Mouse (Mus musculus) macrophage (primary cell): ENCODE results near the gene Clcnka. TPM values are rescaled to one million over a fixed set of nuclear protein-coding genes. Genes with fewer than 3 reads are reported as not detected.

Experiments
- H3K27ac ChIP-seq: fragments of 350-480 bp; formaldehyde crosslinking; 2 replicates; pipeline ENCODE4 v1.9.0; 2021
- H3K36me3 ChIP-seq: fragments of 350-480 bp; formaldehyde crosslinking; 2 replicates; pipeline ENCODE4 v1.9.0; 2021; ENCODE audit errors: inconsistent target
- H3K4me3 ChIP-seq: fragments of 350-480 bp; formaldehyde crosslinking; 2 replicates; pipeline ENCODE4 v1.9.0; 2021; ENCODE audit errors: inconsistent target
- H3K79me2 ChIP-seq: fragments of 350-480 bp; formaldehyde crosslinking; 2 replicates; pipeline ENCODE4 v1.9.0; 2021; ENCODE audit errors: inconsistent target
- WGBS: methylation state at CpG from one replicate; pipeline ENCODE4 v1.1.7; 2026; ENCODE audit warnings: inconsistent platforms; ENCODE audit not compliant: missing documents; 5-methylcytosine and 5-hydroxymethylcytosine counted together
- polyA plus RNA-seq: library from polyadenylated mRNA; stranded (reverse); fragments of 250-400 nt; gene quantifications from 3 replicates; pipeline ENCODE4 v1.2.4, GENCODE M21; 2018; ENCODE audit warnings: inconsistent platforms

Gene Clcnka
- polyA plus RNA-seq, 1 experiment from 2014 or later: not detected

- 56% methylated on average over 14 of the region's 14 CpGs for WGBS
- Histone ChIP-seq H3K4me3 (no peak overlapping the region), H3K27ac (no peak overlapping the region), H3K79me2 (no peaks in the 10 kb centered on the region), H3K36me3 (no peaks in the 10 kb centered on the region)
Observed at GRCm38 (mm10) chr4:141406516-141407299, 8.2 kb upstream of the Clcnka start.

GRCm38 (mm10) chr4:141405314-141405622, 6.7 kb upstream of the Clcnka start:
- 88% methylated on average over 3 of the region's 3 CpGs for WGBS
- no peaks in the 10 kb centered on the region for H3K36me3 ChIP-seq
- H3K79me2 ChIP-seq: no peaks in the 10 kb centered on the region
- no peak overlapping the region for H3K27ac ChIP-seq
- H3K4me3 ChIP-seq: no peak overlapping the region

- WGBS: 19% methylated on average over 15 of the region's 15 CpGs
- no peaks in the 10 kb centered on the region for H3K79me2 ChIP-seq
- no peak overlapping the region for H3K4me3 ChIP-seq
- H3K27ac ChIP-seq: no peak overlapping the region
- no peaks in the 10 kb centered on the region for H3K36me3 ChIP-seq
Observed at GRCm38 (mm10) chr4:141404518-141405313, 6.2 kb upstream of the Clcnka start.

GRCm38 (mm10) chr4:141400171-141400570, 1.6 kb upstream of the Clcnka start:
- WGBS: 91% methylated on average over 15 of the region's 15 CpGs
- H3K4me3 ChIP-seq: no peak overlapping the region

GRCm38 (mm10) chr4:141397861-141398260, 663 bp downstream of the Clcnka start:
- no peak overlapping the region for H3K4me3 ChIP-seq
- H3K27ac ChIP-seq: no peak overlapping the region
- no peaks in the 10 kb centered on the region for H3K79me2 ChIP-seq
- no peaks in the 10 kb centered on the region for H3K36me3 ChIP-seq
- 88% methylated on average over 12 of the region's 12 CpGs for WGBS

More at GRCm38 (mm10) chr4:141400171-141400570, 1.6 kb upstream of the Clcnka start:
- Histone ChIP-seq H3K27ac (no peak overlapping the region), H3K79me2 (no peaks in the 10 kb centered on the region), H3K36me3 (no peaks in the 10 kb centered on the region)

- H3K27ac ChIP-seq: no peak overlapping the region
- no peak overlapping the region for H3K4me3 ChIP-seq
- H3K79me2 ChIP-seq: no peaks in the 10 kb centered on the region
- WGBS: 58% methylated on average over 16 of the region's 16 CpGs
- no peaks in the 10 kb centered on the region for H3K36me3 ChIP-seq
Observed at GRCm38 (mm10) chr4:141394751-141395150, 3.8 kb downstream of the Clcnka start.

- WGBS: 85% methylated on average over 12 of the region's 12 CpGs
- Histone ChIP-seq H3K79me2 (no peaks in the 10 kb centered on the region), H3K36me3 (no peaks in the 10 kb centered on the region), H3K27ac (no peak overlapping the region), H3K4me3 (no peak overlapping the region)
Observed at GRCm38 (mm10) chr4:141391293-141391692, 7.2 kb downstream of the Clcnka start.

GRCm38 (mm10) chr4:141389366-141390150, 9.0 kb downstream of the Clcnka start:
- Histone ChIP-seq H3K4me3 (no peak overlapping the region), H3K79me2 (no peaks in the 10 kb centered on the region), H3K27ac (no peak overlapping the region), H3K36me3 (no peaks in the 10 kb centered on the region)
- 90% methylated on average over 18 of the region's 18 CpGs for WGBS

- 77% methylated on average over 4 of the region's 5 CpGs for WGBS
- no peaks in the 10 kb centered on the region for H3K79me2 ChIP-seq
- no peak overlapping the region for H3K27ac ChIP-seq
- no peaks in the 10 kb centered on the region for H3K36me3 ChIP-seq
- no peak overlapping the region for H3K4me3 ChIP-seq
Observed at GRCm38 (mm10) chr4:141387933-141388332, 10.6 kb downstream of the Clcnka start.

- no peaks in the 10 kb centered on the region for H3K36me3 ChIP-seq
- no peak overlapping the region for H3K27ac ChIP-seq
- 20% methylated on average over 5 of the region's 5 CpGs for WGBS
- H3K4me3 ChIP-seq: no peak overlapping the region
- no peaks in the 10 kb centered on the region for H3K79me2 ChIP-seq
Observed at GRCm38 (mm10) chr4:141387093-141387784, 11.3 kb downstream of the Clcnka start.

GRCm38 (mm10) chr4:141386150-141386549, 12.4 kb downstream of the Clcnka start:
- no peaks in the 10 kb centered on the region for H3K36me3 ChIP-seq
- H3K4me3 ChIP-seq: no peak overlapping the region
- 88% methylated on average over 7 of the region's 7 CpGs for WGBS
- no peak overlapping the region for H3K27ac ChIP-seq
- no peaks in the 10 kb centered on the region for H3K79me2 ChIP-seq

GRCm38 (mm10) chr4:141385275-141385674, 13.2 kb downstream of the Clcnka start:
- under 1% methylated on average over 7 of the region's 7 CpGs for WGBS
- H3K36me3 ChIP-seq: no peaks in the 10 kb centered on the region
- no peak overlapping the region for H3K4me3 ChIP-seq
- H3K79me2 ChIP-seq: no peaks in the 10 kb centered on the region
- H3K27ac ChIP-seq: no peak overlapping the region

GRCm38 (mm10) chr4:141382406-141382805, 16.1 kb downstream of the Clcnka start:
- Histone ChIP-seq H3K79me2 (no peaks in the 10 kb centered on the region), H3K27ac (no peak overlapping the region), H3K4me3 (no peak overlapping the region), H3K36me3 (no peaks in the 10 kb centered on the region)
- under 1% methylated on average over 23 of the region's 25 CpGs for WGBS

GRCm38 (mm10) chr4:141379674-141380073, 18.9 kb downstream of the Clcnka start:
- H3K4me3 ChIP-seq: no peak overlapping the region
- WGBS: 76% methylated on average over 8 of the region's 8 CpGs
- H3K79me2 ChIP-seq: no peaks in the 10 kb centered on the region
- H3K36me3 ChIP-seq: no peaks in the 10 kb centered on the region
- no peak overlapping the region for H3K27ac ChIP-seq
